Mouse (Mus musculus): ENCODE results near the gene Rps24. TPM values are rescaled to one million over a fixed set of nuclear protein-coding genes. Genes with fewer than 3 reads are reported as not detected.

The Rps24 gene
- polyA plus RNA-seq, 1 experiment from 2014 or later: 520 TPM

DNA sequence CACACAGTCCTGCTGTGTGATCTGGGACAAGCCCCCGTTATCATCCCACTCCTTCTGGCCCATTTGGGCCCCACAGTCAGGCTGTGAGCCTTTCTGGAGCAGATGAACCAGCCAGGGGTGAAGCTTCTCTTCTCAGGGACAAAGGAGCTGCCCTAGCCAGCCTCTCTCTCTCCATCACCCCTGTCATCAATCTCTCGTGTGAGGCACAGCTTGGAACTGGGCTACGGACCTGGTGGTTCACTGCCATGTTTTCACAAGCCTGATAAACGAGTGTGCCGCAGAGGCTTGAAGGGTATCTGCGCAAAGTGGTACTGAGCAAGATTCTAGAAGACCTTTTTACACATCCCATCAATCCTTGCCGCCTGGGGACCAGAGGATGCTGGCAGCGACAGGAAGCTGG lies 34.7 kb downstream of the Rps24 start:
- Histone ChIP-seq H3K36me3 (no peaks in the 10 kb centered on the region), H3K9ac (no peak overlapping the region), H3K27ac (replicated peaks) (no peak overlapping the region), H3K4me1 (replicated peaks) (peaks cover 13% of the 10 kb centered on the region), H3K4me2 (no peak overlapping the region), H3K27me3 (no peaks in the 10 kb centered on the region), H3K9me3 (no peaks in the 10 kb centered on the region), H3K4me3 (no peak overlapping the region)
- 58% methylated on average over 8 of the region's 8 CpGs for WGBS
- ATAC-seq (ENCODE audit: low FRiP score, low read depth): 0 out of 2 replicates have a peak, but pooled peaks have one; percentile 42

DNA sequence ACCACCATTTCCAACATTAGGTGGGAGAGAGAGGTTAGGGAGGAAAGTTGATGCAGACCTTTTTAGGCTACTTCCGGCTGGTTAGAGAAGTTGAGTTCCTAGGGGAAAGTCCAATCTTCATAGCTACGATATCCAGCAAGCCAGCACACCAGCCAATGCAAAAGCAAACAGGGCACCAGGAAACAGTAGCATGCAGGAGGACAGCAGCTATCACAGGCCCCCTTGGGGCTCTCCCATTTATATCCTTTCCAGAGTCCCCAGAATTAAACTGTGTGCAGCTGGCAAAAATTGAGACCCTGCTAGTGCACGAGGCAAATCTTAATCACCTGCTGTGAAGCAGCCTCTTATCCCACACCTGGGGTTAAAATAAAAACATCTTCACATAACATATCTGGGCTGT lies 38.2 kb downstream of the Rps24 start:
- Histone ChIP-seq H3K27me3 (no peaks in the 10 kb centered on the region), H3K4me2 (no peak overlapping the region), H3K9ac (no peak overlapping the region), H3K4me1 (replicated peaks) (peaks cover 23% of the 10 kb centered on the region), H3K9me3 (no peaks in the 10 kb centered on the region), H3K27ac (replicated peaks) (peak overlapping the region; percentile 66; the same call in 1 of the 2 replicates), H3K36me3 (no peaks in the 10 kb centered on the region), H3K4me3 (no peak overlapping the region)
- WGBS: 61% methylated on average over 3 of the region's 3 CpGs
- ATAC-seq (ENCODE audit: low FRiP score, low read depth): no peak

- H3K9ac ChIP-seq: no peak overlapping the region
- WGBS: 43% methylated on average over 10 of the region's 10 CpGs
- ATAC-seq (ENCODE audit: low FRiP score, low read depth): no peak
Observed at GRCm38 (mm10) chr14:24525677-24526415, 38.9 kb downstream of the Rps24 start.

DNA sequence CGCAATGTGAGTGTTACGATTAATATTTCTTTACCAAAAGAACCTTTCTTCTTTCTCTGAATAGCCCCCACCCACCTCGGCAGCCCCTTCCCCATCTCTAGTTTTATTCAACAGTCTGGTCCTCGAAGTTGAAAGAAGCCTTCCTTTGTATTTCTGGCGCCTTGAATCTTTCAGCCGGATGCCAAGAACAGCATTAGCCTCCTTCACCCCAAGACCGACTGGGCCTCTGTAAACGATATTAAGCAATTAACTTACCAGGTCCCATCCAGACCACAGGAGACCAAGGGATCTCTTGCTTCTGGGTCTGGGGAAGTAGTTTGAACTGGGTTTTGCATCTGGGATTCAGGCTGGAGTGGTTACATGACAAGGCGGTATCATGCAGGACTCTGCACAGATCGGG lies 39.5 kb downstream of the Rps24 start:
- H3K4me2 ChIP-seq: no peak overlapping the region
- no peaks in the 10 kb centered on the region for H3K27me3 ChIP-seq
- WGBS: 55% methylated on average over 10 of the region's 10 CpGs

More at GRCm38 (mm10) chr14:24525677-24526415, 38.9 kb downstream of the Rps24 start:
- peak overlapping the region; percentile 66 for H3K27ac ChIP-seq (replicated peaks)
- H3K9me3 ChIP-seq: no peaks in the 10 kb centered on the region
- peaks cover 30% of the 10 kb centered on the region for H3K4me1 ChIP-seq (replicated peaks)
- H3K36me3 ChIP-seq: no peaks in the 10 kb centered on the region
- H3K27me3 ChIP-seq: no peaks in the 10 kb centered on the region
- no peak overlapping the region for H3K4me2 ChIP-seq
- no peak overlapping the region for H3K4me3 ChIP-seq

DNA sequence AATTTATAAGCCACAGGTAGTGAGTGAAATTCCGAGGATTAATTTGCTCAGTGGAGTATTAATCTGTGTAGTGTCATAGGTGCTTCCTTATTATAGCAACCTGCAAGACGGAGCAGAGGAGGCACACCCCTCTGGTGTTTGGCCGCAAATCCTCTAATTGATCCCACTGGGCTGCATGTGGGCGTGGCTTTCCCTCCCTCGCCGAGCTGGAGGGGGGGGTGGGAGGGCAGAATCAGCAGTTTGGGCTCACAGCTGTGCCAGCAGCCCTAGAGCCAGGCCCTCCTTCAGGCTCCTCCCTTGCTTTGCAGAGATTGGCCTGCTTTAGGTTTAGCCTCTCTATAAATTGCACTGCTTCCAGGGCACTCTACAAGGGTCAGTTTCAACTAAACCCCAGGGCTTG lies 43.3 kb downstream of the Rps24 start:
- no peak overlapping the region for H3K9ac ChIP-seq
- ATAC-seq (ENCODE audit: low FRiP score, low read depth): peak; percentile 65
- H3K4me1 ChIP-seq (replicated peaks): peaks cover 52% of the 10 kb centered on the region
- H3K27me3 ChIP-seq: no peaks in the 10 kb centered on the region
- H3K27ac ChIP-seq (replicated peaks): no peak overlapping the region
- H3K36me3 ChIP-seq: no peaks in the 10 kb centered on the region
- H3K4me2 ChIP-seq: no peak overlapping the region
- WGBS: 4% methylated on average over 6 of the region's 6 CpGs
- no peaks in the 10 kb centered on the region for H3K9me3 ChIP-seq
- no peak overlapping the region for H3K4me3 ChIP-seq

More for the DNA sequence above, 39.5 kb downstream of the Rps24 start:
- H3K4me1 ChIP-seq (replicated peaks): peaks cover 30% of the 10 kb centered on the region
- ATAC-seq (ENCODE audit: low FRiP score, low read depth): no peak
- H3K9me3 ChIP-seq: no peaks in the 10 kb centered on the region
- no peak overlapping the region for H3K9ac ChIP-seq
- no peaks in the 10 kb centered on the region for H3K36me3 ChIP-seq
- H3K4me3 ChIP-seq: no peak overlapping the region
- H3K27ac ChIP-seq (replicated peaks): peak overlapping the region; percentile 66

GRCm38 (mm10) chr14:24534865-24535545 lies 48.1 kb downstream of the Rps24 start:
- no peaks in the 10 kb centered on the region for H3K36me3 ChIP-seq
- no peaks in the 10 kb centered on the region for H3K27me3 ChIP-seq
- H3K27ac ChIP-seq (replicated peaks): peak overlapping the region; percentile 78
- H3K4me3 ChIP-seq: no peak overlapping the region
- H3K9me3 ChIP-seq: no peaks in the 10 kb centered on the region
- no peak overlapping the region for H3K4me2 ChIP-seq
- peaks cover 38% of the 10 kb centered on the region for H3K4me1 ChIP-seq (replicated peaks)
- ATAC-seq (ENCODE audit: low FRiP score, low read depth): peak; percentile 65; the same call in 1 of the 2 replicates
- 30% methylated on average over 9 of the region's 9 CpGs for WGBS
- no peak overlapping the region for H3K9ac ChIP-seq

GRCm38 (mm10) chr14:24542901-24543300 lies 56.0 kb downstream of the Rps24 start:
- H3K4me2 ChIP-seq: no peak overlapping the region
- no peak overlapping the region for H3K4me3 ChIP-seq
- WGBS: 44% methylated on average over 4 of the region's 4 CpGs
- H3K27me3 ChIP-seq: no peaks in the 10 kb centered on the region
- no peak overlapping the region for H3K9ac ChIP-seq
- no peaks in the 10 kb centered on the region for H3K36me3 ChIP-seq
- ATAC-seq (ENCODE audit: low FRiP score, low read depth): no peak
- H3K27ac ChIP-seq (replicated peaks): no peak overlapping the region; the same call in 1 of the 2 replicates
- 0 out of 2 replicates have a peak, but pooled peaks cover 3% of the 10 kb centered on the region for H3K4me1 ChIP-seq (replicated peaks)
- no peaks in the 10 kb centered on the region for H3K9me3 ChIP-seq

GRCm38 (mm10) chr14:24544057-24544456 lies 57.1 kb downstream of the Rps24 start:
- Histone ChIP-seq H3K4me2 (no peak overlapping the region), H3K9ac (no peak overlapping the region), H3K4me3 (no peak overlapping the region), H3K9me3 (no peaks in the 10 kb centered on the region), H3K36me3 (no peaks in the 10 kb centered on the region), H3K27ac (replicated peaks) (no peak overlapping the region), H3K27me3 (no peaks in the 10 kb centered on the region), H3K4me1 (replicated peaks) (0 out of 2 replicates have a peak, but pooled peaks cover 3% of the 10 kb centered on the region)
- ATAC-seq (ENCODE audit: low FRiP score, low read depth): no peak
- 45% methylated on average over 2 of the region's 2 CpGs for WGBS

Other genes with a start within 250 kb of the Rps24 start
- gene Dlg5, start 241.2 kb upstream of the Rps24 start, polyA plus RNA-seq (2015; fragmentation: Nextera tagmentation; extraction: Ambion mirVana): 20.0 and 20.6 TPM in 2 replicates
- 0.12 TPM in 1 of 2 replicates, not detected in the other for gene E330034G19Rik, start 193.9 kb upstream of the Rps24 start, polyA plus RNA-seq (2015; fragmentation: Nextera tagmentation; extraction: Ambion mirVana)
- 18.0 and 20.1 TPM in 2 replicates for gene Polr3a, start 67 bp upstream of the Rps24 start, polyA plus RNA-seq (2015; fragmentation: Nextera tagmentation; extraction: Ambion mirVana)

All from hindbrain, embryonic 15.5 days (tissue).